Mouse (Mus musculus): Measurements from ENCODE around the gene Carmil1. TPM values are rescaled to one million over a fixed set of nuclear protein-coding genes. Genes with fewer than 3 reads are reported as not detected.

Gene Carmil1
- polyA plus RNA-seq, 1 experiment = 2.6 TPM

DNA sequence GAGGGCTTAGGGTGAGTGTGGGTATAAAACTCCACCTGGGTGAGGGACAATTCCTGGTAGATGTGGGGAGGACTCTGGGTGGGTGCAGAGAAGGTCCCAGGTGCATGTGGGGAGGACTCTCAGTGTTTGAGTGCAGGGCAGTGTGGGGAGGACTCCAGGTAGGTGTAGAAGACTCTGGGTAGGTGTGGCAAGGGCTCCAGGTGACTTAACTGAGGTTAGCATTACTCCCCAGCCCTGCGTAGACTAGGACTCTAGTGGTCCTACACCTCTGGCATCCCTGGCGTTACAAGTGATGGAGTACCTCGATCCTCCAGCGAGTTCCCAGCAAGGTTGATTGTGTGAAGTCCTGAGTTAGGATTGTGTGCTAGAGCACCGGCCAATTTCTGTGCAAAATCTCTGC, 143.8 kb downstream of the Carmil1 start:
- no peak overlapping the region for H3K4me3 ChIP-seq
- no peaks in the 10 kb centered on the region for H3K27me3 ChIP-seq (ENCODE audit: control insufficient read depth, insufficient read depth, insufficient read length)
- H3ac ChIP-seq (ENCODE audit: control insufficient read depth, insufficient read length) = no peak overlapping the region

DNA sequence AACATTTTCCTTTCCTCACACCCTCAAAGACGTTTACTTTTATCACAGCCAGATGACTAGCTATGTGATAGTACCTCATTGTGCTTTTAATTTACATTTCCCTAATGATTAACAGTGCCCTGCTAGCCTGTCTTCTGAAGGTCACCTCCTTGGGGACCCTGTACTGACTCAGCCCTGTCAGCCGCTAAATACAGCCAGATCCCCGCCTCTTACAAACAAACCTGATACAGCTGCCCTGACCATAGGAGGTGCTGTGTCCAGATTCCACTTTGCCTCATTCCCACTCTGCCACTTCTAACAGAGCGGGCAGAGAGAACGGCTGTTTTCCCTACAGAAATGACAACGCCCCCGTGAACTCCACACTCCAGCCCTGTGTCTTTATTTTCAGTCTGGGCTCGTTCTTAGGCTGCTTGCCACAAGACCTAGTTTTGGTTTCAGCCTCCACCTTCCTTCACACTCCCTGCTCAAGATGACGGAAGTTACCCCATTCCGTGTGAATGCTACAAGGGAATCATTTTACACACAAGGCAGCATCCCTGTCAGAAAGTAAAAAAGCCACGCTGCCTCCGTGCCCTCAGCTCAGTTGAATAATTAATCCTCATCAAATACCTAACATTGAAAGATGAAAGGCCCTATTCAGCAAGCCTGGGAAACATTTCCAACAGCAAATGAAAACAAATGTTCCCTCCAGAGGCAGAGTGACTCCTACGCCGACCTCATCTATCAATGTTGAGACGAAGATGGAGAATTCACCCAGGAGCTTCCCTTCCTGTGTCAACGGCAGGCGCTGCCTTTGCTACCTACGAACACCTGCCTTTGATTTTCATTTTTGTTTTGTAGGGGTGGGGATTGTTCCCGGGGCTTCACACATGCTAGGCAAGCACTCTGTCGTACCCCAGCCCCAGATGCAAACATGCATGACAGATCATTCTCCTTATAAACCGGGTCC, 145.0 kb downstream of the Carmil1 start:
- Histone ChIP-seq H3K4me3 (no peak overlapping the region), H3K4me2 (ENCODE audit: low read depth) (no peak overlapping the region), H3ac (ENCODE audit: control insufficient read depth, insufficient read length) (no peak overlapping the region), H3K36me3 (ENCODE audit: control insufficient read depth, insufficient read depth) (no peaks in the 10 kb centered on the region), H3K27me3 (ENCODE audit: control insufficient read depth, insufficient read depth, insufficient read length) (no peaks in the 10 kb centered on the region), H3K79me2 (ENCODE audit: control insufficient read depth, insufficient read depth) (no peaks in the 10 kb centered on the region)
- TF ChIP-seq TCF3 (IDR thresholded peaks at IDR 0.05; ENCODE audit: insufficient read length, low read depth) (no peak), TCF12 (IDR thresholded peaks at IDR 0.05; ENCODE audit: insufficient read depth, poor library complexity, severe bottlenecking) (no peak), POLR2AphosphoS2 (IDR thresholded peaks at IDR 0.05; ENCODE audit: insufficient read length, low read depth) (no peak)

More for the DNA sequence above, 143.8 kb downstream of the Carmil1 start:
- Histone ChIP-seq H3K4me2 (ENCODE audit: low read depth) (no peak overlapping the region), H3K79me2 (ENCODE audit: control insufficient read depth, insufficient read depth) (no peaks in the 10 kb centered on the region), H3K36me3 (ENCODE audit: control insufficient read depth, insufficient read depth) (no peaks in the 10 kb centered on the region)
- TF ChIP-seq MYOG (IDR thresholded peaks at IDR 0.05; ENCODE audit: control insufficient read depth in 1 of 3, insufficient read depth in 1 of 3, insufficient read length in 2 of 3, low read depth in 2 of 3) = no peak

DNA sequence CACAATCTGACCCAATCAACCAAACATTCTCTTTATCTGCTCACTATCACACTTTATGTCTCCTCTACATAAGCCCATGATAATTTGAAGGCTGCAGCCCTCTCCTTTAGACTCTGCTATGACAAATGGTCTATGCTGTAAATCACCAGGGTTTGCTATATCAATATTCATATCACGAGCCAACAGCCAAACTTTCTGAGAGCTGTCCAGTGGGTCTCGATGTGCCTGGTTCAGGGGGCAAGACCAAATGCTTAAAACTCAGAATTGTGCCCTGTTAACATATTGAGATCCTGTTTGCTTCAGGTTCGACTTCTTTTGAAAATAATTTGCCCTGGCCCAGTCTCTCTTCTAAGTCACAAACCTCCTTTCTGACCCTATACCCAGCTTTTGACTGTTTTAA, 147.7 kb downstream of the Carmil1 start:
- no peak for TF ChIP-seq SRF (IDR thresholded peaks at IDR 0.05; ENCODE audit: control insufficient read depth, insufficient read length, low read depth)
- no peak for TF ChIP-seq REST (IDR thresholded peaks at IDR 0.05; ENCODE audit: insufficient read depth, insufficient read length)
- no peak for TF ChIP-seq TCF3 (IDR thresholded peaks at IDR 0.05; ENCODE audit: insufficient read length, low read depth)
- no peak for TF ChIP-seq MYOG (IDR thresholded peaks at IDR 0.05; ENCODE audit: control insufficient read depth in 1 of 3, insufficient read depth in 1 of 3, insufficient read length in 2 of 3, low read depth in 2 of 3)
- no peak for TF ChIP-seq CEBPB (IDR thresholded peaks at IDR 0.05; ENCODE audit: insufficient read depth, poor library complexity, severe bottlenecking)
- TF ChIP-seq POLR2AphosphoS2 (IDR thresholded peaks at IDR 0.05; ENCODE audit: insufficient read length, low read depth) = no peak
- TF ChIP-seq E2F4 (IDR thresholded peaks at IDR 0.05; ENCODE audit: insufficient read depth) = no peak
- no peak for TF ChIP-seq MYOD1 (IDR thresholded peaks at IDR 0.05; ENCODE audit: control insufficient read depth in 1 of 3, insufficient read length in 2 of 3, low read depth in 2 of 3)
- no peak for TF ChIP-seq POLR2A (IDR thresholded peaks at IDR 0.05; ENCODE audit: insufficient read length, low read depth)
- no peak for TF ChIP-seq USF1 (IDR thresholded peaks at IDR 0.05; ENCODE audit: low read depth)
- TF ChIP-seq TCF12 (IDR thresholded peaks at IDR 0.05; ENCODE audit: insufficient read depth, poor library complexity, severe bottlenecking) = no peak
- TF ChIP-seq MAX (IDR thresholded peaks at IDR 0.05; ENCODE audit: low read depth) = no peak
- no peak overlapping the region for H3ac ChIP-seq (ENCODE audit: control insufficient read depth, insufficient read length)
- no peak overlapping the region for H3K4me3 ChIP-seq
- H3K36me3 ChIP-seq (ENCODE audit: control insufficient read depth, insufficient read depth) = no peaks in the 10 kb centered on the region
- no peaks in the 10 kb centered on the region for H3K27me3 ChIP-seq (ENCODE audit: control insufficient read depth, insufficient read depth, insufficient read length)
- no peaks in the 10 kb centered on the region for H3K79me2 ChIP-seq (ENCODE audit: control insufficient read depth, insufficient read depth)
- H3K4me2 ChIP-seq (ENCODE audit: low read depth) = no peak overlapping the region

DNA sequence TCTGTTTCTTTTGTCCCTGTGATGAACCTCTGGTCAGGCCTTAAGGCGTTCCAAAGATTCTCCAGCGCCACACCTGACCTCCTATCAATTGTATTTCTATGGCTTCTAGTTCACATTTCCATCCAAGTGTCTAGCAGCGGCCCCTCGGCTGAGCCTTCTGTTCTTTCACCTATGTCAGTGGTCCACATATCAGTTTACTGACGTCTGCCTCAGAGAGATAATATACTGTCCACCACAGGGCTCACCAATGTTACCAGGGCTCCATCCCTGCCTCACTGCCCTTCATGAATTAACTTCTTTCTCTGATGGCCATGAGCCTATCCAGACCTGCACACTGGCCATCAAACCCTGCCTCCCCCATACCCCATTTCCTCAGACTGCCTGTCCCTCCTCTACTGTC, 149.3 kb downstream of the Carmil1 start:
- no peak for TF ChIP-seq CEBPB (IDR thresholded peaks at IDR 0.05; ENCODE audit: insufficient read depth, poor library complexity, severe bottlenecking)
- TF ChIP-seq SRF (IDR thresholded peaks at IDR 0.05; ENCODE audit: control insufficient read depth, insufficient read length, low read depth) = no peak
- no peak for TF ChIP-seq MYOG (IDR thresholded peaks at IDR 0.05; ENCODE audit: control insufficient read depth in 1 of 3, insufficient read depth in 1 of 3, insufficient read length in 2 of 3, low read depth in 2 of 3)
- no peak for TF ChIP-seq MAX (IDR thresholded peaks at IDR 0.05; ENCODE audit: low read depth)
- TF ChIP-seq TCF3 (IDR thresholded peaks at IDR 0.05; ENCODE audit: insufficient read length, low read depth) = no peak
- H3K27me3 ChIP-seq (ENCODE audit: control insufficient read depth, insufficient read depth, insufficient read length) = no peaks in the 10 kb centered on the region

DNA sequence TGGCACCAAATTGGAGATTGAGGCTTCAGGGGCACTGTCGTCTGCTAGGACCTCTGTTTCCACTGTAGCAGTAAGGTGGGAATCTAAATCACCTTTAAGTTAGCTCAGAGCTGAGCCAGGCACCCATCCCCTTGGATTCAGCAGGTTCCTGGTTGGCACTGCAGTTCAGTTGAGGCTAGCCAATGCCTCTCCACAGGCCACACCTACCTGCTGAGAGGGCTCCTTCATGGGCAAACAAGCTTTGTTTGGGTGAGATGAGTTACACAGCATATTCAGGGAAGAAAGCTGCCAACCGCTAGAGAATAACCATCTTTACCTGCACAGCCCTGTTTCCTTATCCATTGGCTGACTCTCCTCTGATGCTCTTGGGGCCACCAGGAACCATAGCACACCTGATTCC, 149.9 kb downstream of the Carmil1 start:
- Histone ChIP-seq H3ac (ENCODE audit: control insufficient read depth, insufficient read length) (no peak overlapping the region), H3K36me3 (ENCODE audit: control insufficient read depth, insufficient read depth) (no peaks in the 10 kb centered on the region), H3K27me3 (ENCODE audit: control insufficient read depth, insufficient read depth, insufficient read length) (no peaks in the 10 kb centered on the region), H3K4me3 (no peak overlapping the region), H3K4me2 (ENCODE audit: low read depth) (no peak overlapping the region), H3K79me2 (ENCODE audit: control insufficient read depth, insufficient read depth) (no peaks in the 10 kb centered on the region)
- no peak for TF ChIP-seq MYOD1 (IDR thresholded peaks at IDR 0.05; ENCODE audit: control insufficient read depth in 1 of 3, insufficient read length in 2 of 3, low read depth in 2 of 3)

More for the DNA sequence above, 149.3 kb downstream of the Carmil1 start:
- Histone ChIP-seq H3K4me3 (no peak overlapping the region), H3K4me2 (ENCODE audit: low read depth) (no peak overlapping the region), H3ac (ENCODE audit: control insufficient read depth, insufficient read length) (no peak overlapping the region), H3K36me3 (ENCODE audit: control insufficient read depth, insufficient read depth) (no peaks in the 10 kb centered on the region), H3K79me2 (ENCODE audit: control insufficient read depth, insufficient read depth) (no peaks in the 10 kb centered on the region)

Data from myocyte (in vitro differentiated cells).